Mouse (Mus musculus): ENCODE results near the gene Ccdc138. TPM values are rescaled to one million over a fixed set of nuclear protein-coding genes. Genes with fewer than 3 reads are reported as not detected.

The Ccdc138 gene
- polyA plus RNA-seq, 1 experiment, result 0.44 TPM

- Histone ChIP-seq H3ac (ENCODE audit: control insufficient read depth, insufficient read length) (no peak overlapping the region), H3K36me3 (ENCODE audit: control insufficient read depth, insufficient read depth) (no peaks in the 10 kb centered on the region), H3K4me2 (ENCODE audit: low read depth) (no peak overlapping the region), H3K27me3 (ENCODE audit: control insufficient read depth, insufficient read depth, insufficient read length) (no peaks in the 10 kb centered on the region), H3K79me2 (ENCODE audit: control insufficient read depth, insufficient read depth) (no peaks in the 10 kb centered on the region), H3K4me3 (no peak overlapping the region)
- TF ChIP-seq POLR2A (IDR thresholded peaks at IDR 0.05; ENCODE audit: insufficient read length, low read depth) (no peak), USF1 (IDR thresholded peaks at IDR 0.05; ENCODE audit: low read depth) (no peak)
Observed at GRCm38 (mm10) chr10:58610484-58611261, 112.9 kb downstream of the Ccdc138 start.

- no peaks in the 10 kb centered on the region for H3K36me3 ChIP-seq (ENCODE audit: control insufficient read depth, insufficient read depth)
- no peak overlapping the region for H3K4me2 ChIP-seq (ENCODE audit: low read depth)
- no peaks in the 10 kb centered on the region for H3K79me2 ChIP-seq (ENCODE audit: control insufficient read depth, insufficient read depth)
- H3ac ChIP-seq (ENCODE audit: control insufficient read depth, insufficient read length), result no peak overlapping the region
- no peak overlapping the region for H3K4me3 ChIP-seq
- TF ChIP-seq REST (IDR thresholded peaks at IDR 0.05; ENCODE audit: insufficient read depth, insufficient read length), result no peak
- no peak for TF ChIP-seq MYOD1 (IDR thresholded peaks at IDR 0.05; ENCODE audit: control insufficient read depth in 1 of 3, insufficient read length in 2 of 3, low read depth in 2 of 3)
- no peak for TF ChIP-seq TCF12 (IDR thresholded peaks at IDR 0.05; ENCODE audit: insufficient read depth, poor library complexity, severe bottlenecking)
- TF ChIP-seq CEBPB (IDR thresholded peaks at IDR 0.05; ENCODE audit: insufficient read depth, poor library complexity, severe bottlenecking), result no peak
- TF ChIP-seq MAX (IDR thresholded peaks at IDR 0.05; ENCODE audit: low read depth), result no peak
- peaks cover 9% of the 10 kb centered on the region for H3K27me3 ChIP-seq (ENCODE audit: control insufficient read depth, insufficient read depth, insufficient read length)
Observed at GRCm38 (mm10) chr10:58614601-58615000, 116.9 kb downstream of the Ccdc138 start.

- Histone ChIP-seq H3K4me2 (ENCODE audit: low read depth) (no peak overlapping the region), H3K27me3 (ENCODE audit: control insufficient read depth, insufficient read depth, insufficient read length) (peaks cover 9% of the 10 kb centered on the region), H3K36me3 (ENCODE audit: control insufficient read depth, insufficient read depth) (no peaks in the 10 kb centered on the region), H3K79me2 (ENCODE audit: control insufficient read depth, insufficient read depth) (no peaks in the 10 kb centered on the region), H3K4me3 (no peak overlapping the region), H3ac (ENCODE audit: control insufficient read depth, insufficient read length) (no peak overlapping the region)
- TF ChIP-seq POLR2AphosphoS2 (IDR thresholded peaks at IDR 0.05; ENCODE audit: insufficient read length, low read depth) (no peak), MYOG (IDR thresholded peaks at IDR 0.05; ENCODE audit: control insufficient read depth in 1 of 3, insufficient read depth in 1 of 3, insufficient read length in 2 of 3, low read depth in 2 of 3) (no peak), TCF3 (IDR thresholded peaks at IDR 0.05; ENCODE audit: insufficient read length, low read depth) (no peak), POLR2A (IDR thresholded peaks at IDR 0.05; ENCODE audit: insufficient read length, low read depth) (no peak), USF1 (IDR thresholded peaks at IDR 0.05; ENCODE audit: low read depth) (no peak), CEBPB (IDR thresholded peaks at IDR 0.05; ENCODE audit: insufficient read depth, poor library complexity, severe bottlenecking) (no peak), REST (IDR thresholded peaks at IDR 0.05; ENCODE audit: insufficient read depth, insufficient read length) (no peak), SRF (IDR thresholded peaks at IDR 0.05; ENCODE audit: control insufficient read depth, insufficient read length, low read depth) (no peak), MAX (IDR thresholded peaks at IDR 0.05; ENCODE audit: low read depth) (no peak), MYOD1 (IDR thresholded peaks at IDR 0.05; ENCODE audit: control insufficient read depth in 1 of 3, insufficient read length in 2 of 3, low read depth in 2 of 3) (no peak), TCF12 (IDR thresholded peaks at IDR 0.05; ENCODE audit: insufficient read depth, poor library complexity, severe bottlenecking) (no peak), E2F4 (IDR thresholded peaks at IDR 0.05; ENCODE audit: insufficient read depth) (no peak)
Observed at GRCm38 (mm10) chr10:58616565-58616964, 118.8 kb downstream of the Ccdc138 start.

- Histone ChIP-seq H3K27me3 (ENCODE audit: control insufficient read depth, insufficient read depth, insufficient read length) (peaks cover 9% of the 10 kb centered on the region), H3K36me3 (ENCODE audit: control insufficient read depth, insufficient read depth) (no peaks in the 10 kb centered on the region), H3K79me2 (ENCODE audit: control insufficient read depth, insufficient read depth) (no peaks in the 10 kb centered on the region), H3ac (ENCODE audit: control insufficient read depth, insufficient read length) (no peak overlapping the region), H3K4me2 (ENCODE audit: low read depth) (no peak overlapping the region), H3K4me3 (no peak overlapping the region)
- TF ChIP-seq CEBPB (IDR thresholded peaks at IDR 0.05; ENCODE audit: insufficient read depth, poor library complexity, severe bottlenecking), result no peak
- no peak for TF ChIP-seq POLR2A (IDR thresholded peaks at IDR 0.05; ENCODE audit: insufficient read length, low read depth)
- no peak for TF ChIP-seq TCF12 (IDR thresholded peaks at IDR 0.05; ENCODE audit: insufficient read depth, poor library complexity, severe bottlenecking)
- no peak for TF ChIP-seq USF1 (IDR thresholded peaks at IDR 0.05; ENCODE audit: low read depth)
- TF ChIP-seq E2F4 (IDR thresholded peaks at IDR 0.05; ENCODE audit: insufficient read depth), result no peak
- TF ChIP-seq MYOG (IDR thresholded peaks at IDR 0.05; ENCODE audit: control insufficient read depth in 1 of 3, insufficient read depth in 1 of 3, insufficient read length in 2 of 3, low read depth in 2 of 3), result no peak
- no peak for TF ChIP-seq MAX (IDR thresholded peaks at IDR 0.05; ENCODE audit: low read depth)
- TF ChIP-seq REST (IDR thresholded peaks at IDR 0.05; ENCODE audit: insufficient read depth, insufficient read length), result no peak
Observed at GRCm38 (mm10) chr10:58618501-58619216, 120.9 kb downstream of the Ccdc138 start.

- no peak overlapping the region for H3ac ChIP-seq (ENCODE audit: control insufficient read depth, insufficient read length)
- peaks cover 9% of the 10 kb centered on the region for H3K27me3 ChIP-seq (ENCODE audit: control insufficient read depth, insufficient read depth, insufficient read length)
- H3K79me2 ChIP-seq (ENCODE audit: control insufficient read depth, insufficient read depth), result no peaks in the 10 kb centered on the region
- no peaks in the 10 kb centered on the region for H3K36me3 ChIP-seq (ENCODE audit: control insufficient read depth, insufficient read depth)
- H3K4me2 ChIP-seq (ENCODE audit: low read depth), result no peak overlapping the region
- TF ChIP-seq MYOD1 (IDR thresholded peaks at IDR 0.05; ENCODE audit: control insufficient read depth in 1 of 3, insufficient read length in 2 of 3, low read depth in 2 of 3) (no peak), POLR2A (IDR thresholded peaks at IDR 0.05; ENCODE audit: insufficient read length, low read depth) (no peak), TCF12 (IDR thresholded peaks at IDR 0.05; ENCODE audit: insufficient read depth, poor library complexity, severe bottlenecking) (no peak)
- no peak overlapping the region for H3K4me3 ChIP-seq
Observed at GRCm38 (mm10) chr10:58619266-58619665, 121.5 kb downstream of the Ccdc138 start.

All from myocyte (in vitro differentiated cells).